Comparison of ENCODE assay signal across 11 mouse cellular contexts in the genomic region with DNA sequence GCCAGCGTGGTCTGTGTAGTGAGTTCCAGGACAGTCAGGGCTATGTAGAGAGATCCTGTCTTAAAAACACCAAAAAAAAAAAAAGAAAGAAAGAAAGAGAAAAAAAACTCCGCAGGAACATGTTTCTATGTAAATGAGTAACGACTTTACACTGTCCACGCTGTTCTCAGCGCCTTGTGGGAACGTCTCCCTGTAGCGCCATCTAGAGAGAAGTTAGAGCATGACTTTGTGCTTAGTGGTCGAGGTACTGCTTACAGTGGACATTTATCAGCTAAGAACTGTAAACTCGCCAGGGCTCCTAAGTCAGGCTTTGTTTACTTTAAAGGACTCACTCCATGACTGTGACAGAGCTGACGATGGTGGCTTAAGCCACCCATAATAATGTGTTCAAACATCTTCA. TPM values are rescaled to one million over a fixed set of nuclear protein-coding genes. Genes with fewer than 3 reads are reported as not detected.
A peak's percentile ranks its signal among the peaks of the same experiment; 100 is the strongest.
DNase-seq lines count a peak whose midpoint lies in the region; ATAC-seq and TF ChIP-seq lines count a peak whose summit lies in the region.
"Had no signal": no experiment of that assay in that cellular context is flagged by ENCODE, and none has a peak within 500 bp of the region (broad histone marks: within the 10 kb centered on the region; RNA-seq: fewer than 3 reads in every experiment).

No protein-coding gene starts in this region.

- no peak overlapping the region for H3K9ac ChIP-seq in hindbrain, postnatal 0 days (replicated peaks; ENCODE audit: low read length)
- no peak overlapping the region for H3K9ac ChIP-seq in hindbrain, embryonic 13.5 days
- H3K9ac ChIP-seq: forebrain, embryonic 12.5 days; heart, embryonic 12.5 days had no signal

- peak; percentile 43 for DNase-seq in hindbrain, postnatal 0 days (ENCODE audit: low spot score)
- peak; percentile 12 for DNase-seq in lung, postnatal 10 days
- no peak for DNase-seq in lung, postnatal 14 days
- DNase-seq in right cerebral cortex, adult 18-20 months, result no peak
- no peak for DNase-seq in thymus, postnatal 0 days (ENCODE audit: low spot score)

- no peaks in the 10 kb centered on the region for H3K4me1 ChIP-seq in hindbrain, postnatal 0 days (ENCODE audit: insufficient read depth, low read length)
- H3K4me1 ChIP-seq in hindbrain, embryonic 13.5 days (replicated peaks), result no peaks in the 10 kb centered on the region
- H3K4me1 ChIP-seq: forebrain, embryonic 12.5 days; heart, embryonic 12.5 days had no signal

- no peak overlapping the region for H3K4me2 ChIP-seq in hindbrain, postnatal 0 days (ENCODE audit: low read depth, low read length)
- no peak overlapping the region for H3K4me2 ChIP-seq in hindbrain, embryonic 13.5 days
- H3K4me2 ChIP-seq: forebrain, embryonic 12.5 days; heart, embryonic 12.5 days had no signal

- ATAC-seq in hindbrain, postnatal 0 days, result no peak
- no peak for ATAC-seq in hindbrain, embryonic 13.5 days (ENCODE audit: low FRiP score)
- peak; percentile 58; the same call in 1 of the 2 replicates for ATAC-seq in common myeloid progenitor, adult 5-6 weeks (replicated peaks; ENCODE audit: low read depth, poor library complexity, severe bottlenecking)
- 0 out of 2 replicates have a peak, but pooled peaks have one; percentile 46 for ATAC-seq in megakaryocyte, adult 5-6 weeks (ENCODE audit: poor library complexity, severe bottlenecking)
- ATAC-seq: inflammation-experienced regulatory T-cells, adult 6 months had no signal

- peaks cover 62% of the 10 kb centered on the region; the same call in 1 of the 2 replicates for H3K36me3 ChIP-seq in hindbrain, postnatal 0 days (ENCODE audit: insufficient read depth, low read length)
- peaks cover 95% of the 10 kb centered on the region for H3K36me3 ChIP-seq in hindbrain, embryonic 13.5 days

- no peaks in the 10 kb centered on the region for H3K9me3 ChIP-seq in hindbrain, postnatal 0 days (ENCODE audit: low read length)
- H3K9me3 ChIP-seq in hindbrain, embryonic 13.5 days, result no peaks in the 10 kb centered on the region
- H3K9me3 ChIP-seq: forebrain, embryonic 12.5 days; heart, embryonic 12.5 days had no signal

- no peak overlapping the region for H3K27ac ChIP-seq in hindbrain, postnatal 0 days
- H3K27ac ChIP-seq in hindbrain, embryonic 13.5 days, result no peak overlapping the region
- H3K27ac ChIP-seq: forebrain, embryonic 12.5 days had no signal

- TF ChIP-seq CTCF in hindbrain, postnatal 0 days (IDR thresholded peaks at IDR 0.05; ENCODE audit: low read depth), result peak; percentile 34

- WGBS in hindbrain, postnatal 0 days, result 73% methylated on average over 10 of the region's 10 CpGs
- WGBS in hindbrain, embryonic 13.5 days, result 72% methylated on average over 10 of the region's 10 CpGs

- no peaks in the 10 kb centered on the region for H3K27me3 ChIP-seq in hindbrain, postnatal 0 days (ENCODE audit: insufficient read depth, low read length)
- no peaks in the 10 kb centered on the region for H3K27me3 ChIP-seq in hindbrain, embryonic 13.5 days
- H3K27me3 ChIP-seq: forebrain, embryonic 12.5 days; heart, embryonic 12.5 days had no signal

- no peak overlapping the region for H3K4me3 ChIP-seq in hindbrain, postnatal 0 days (ENCODE audit: low read length)
- no peak overlapping the region for H3K4me3 ChIP-seq in hindbrain, embryonic 13.5 days
- H3K4me3 ChIP-seq: forebrain, embryonic 12.5 days; heart, embryonic 12.5 days had no signal

RNA-seq across cellular contexts. Expression of gene Bpnt1, which starts 14.2 kb away (rescaled TPM):
- 77.1 and 89.5 TPM in 2 replicates for total RNA-seq in hindbrain, postnatal 0 days (2014; rRNA removed)
- polyA plus RNA-seq in hindbrain, postnatal 0 days (2015; fragmentation: Nextera tagmentation; extraction: Ambion mirVana), result 69.9 and 72.5 TPM in 2 replicates
- 41.0 and 46.6 TPM in 2 replicates for polyA plus RNA-seq in hindbrain, embryonic 13.5 days (2015; fragmentation: Nextera tagmentation; extraction: Ambion mirVana)
- 20.1 and 22.2 TPM in 2 replicates for total RNA-seq in common myeloid progenitor, adult 5-6 weeks (2017)
- total RNA-seq in megakaryocyte, adult 5-6 weeks (2015), result 8.4 and 9.8 TPM in 2 replicates
- 19.4 and 29.0 TPM in 2 replicates for total RNA-seq in megakaryocyte, adult 5-6 weeks (2017)
- 23.9 and 25.4 TPM in 2 replicates for polyA plus RNA-seq in thymus, postnatal 0 days (2015; fragmentation: Nextera tagmentation; extraction: Ambion mirVana)

RNA-seq across cellular contexts. Expression of gene Eprs, which starts 16.7 kb away (rescaled TPM):
- 66.0 and 69.5 TPM in 2 replicates for total RNA-seq in hindbrain, postnatal 0 days (2014; rRNA removed)
- 135 and 138 TPM in 2 replicates for polyA plus RNA-seq in hindbrain, postnatal 0 days (2015; fragmentation: Nextera tagmentation; extraction: Ambion mirVana)
- polyA plus RNA-seq in hindbrain, embryonic 13.5 days (2015; fragmentation: Nextera tagmentation; extraction: Ambion mirVana), result 146 and 155 TPM in 2 replicates
- total RNA-seq in common myeloid progenitor, adult 5-6 weeks (2017), result 236 and 247 TPM in 2 replicates
- total RNA-seq in megakaryocyte, adult 5-6 weeks (2015), result 31.7 and 33.6 TPM in 2 replicates
- total RNA-seq in megakaryocyte, adult 5-6 weeks (2017), result 68.0 and 69.3 TPM in 2 replicates
- polyA plus RNA-seq in thymus, postnatal 0 days (2015; fragmentation: Nextera tagmentation; extraction: Ambion mirVana), result 89.9 and 99.2 TPM in 2 replicates

RNA-seq across cellular contexts. Expression of gene Iars2, which starts 17.0 kb away (rescaled TPM):
- total RNA-seq in hindbrain, postnatal 0 days (2014; rRNA removed), result 36.9 and 39.0 TPM in 2 replicates
- 18.8 TPM in 2 replicates for polyA plus RNA-seq in hindbrain, postnatal 0 days (2015; fragmentation: Nextera tagmentation; extraction: Ambion mirVana)
- polyA plus RNA-seq in hindbrain, embryonic 13.5 days (2015; fragmentation: Nextera tagmentation; extraction: Ambion mirVana), result 17.8 and 18.3 TPM in 2 replicates
- total RNA-seq in common myeloid progenitor, adult 5-6 weeks (2017), result 53.2 and 60.1 TPM in 2 replicates
- 20.7 and 23.0 TPM in 2 replicates for total RNA-seq in megakaryocyte, adult 5-6 weeks (2015)
- 26.4 and 27.6 TPM in 2 replicates for total RNA-seq in megakaryocyte, adult 5-6 weeks (2017)
- polyA plus RNA-seq in thymus, postnatal 0 days (2015; fragmentation: Nextera tagmentation; extraction: Ambion mirVana), result 28.7 and 31.3 TPM in 2 replicates

Comparison
In these comparisons a context has a peak if more than half of its experiments do, and no peak if none do; other contexts are left out.
1. DNase-seq: peak in hindbrain, postnatal 0 days (single experiment) and lung, postnatal 10 days (single experiment); none in lung, postnatal 14 days (single experiment), right cerebral cortex, adult 18-20 months (single experiment) and thymus, postnatal 0 days (single experiment).
2. ATAC-seq: peak in common myeloid progenitor, adult 5-6 weeks (single experiment) and megakaryocyte, adult 5-6 weeks (single experiment); none in hindbrain, postnatal 0 days (single experiment) and hindbrain, embryonic 13.5 days (single experiment).